Mouse (Mus musculus): ENCODE measurements at regions not wholly inside any gene's neighbourhood (a gene's known extent, or its start where the extent isn't known, plus 50 kb on each side); places are given as distances from the start of the nearest gene placed in this dataset.

- TF ChIP-seq CTCF (IDR thresholded peaks at IDR 0.05; ENCODE audit: extremely low read depth, insufficient read length, insufficient replicate concordance, low read depth, low read length) (no peak), POLR2A (IDR thresholded peaks at IDR 0.05; ENCODE audit: low read depth, low read length) (no peak)
These were observed 1413.9 kb upstream of the A1bg start for GRCm38 (mm10) chr15:62336454-62337284.

Data from small intestine, adult 2 months (tissue).